Mouse (Mus musculus): ENCODE measurements around the gene Dlg1. TPM values are rescaled to one million over a fixed set of nuclear protein-coding genes. Genes with fewer than 3 reads are reported as not detected.

The Dlg1 gene
- total RNA-seq, 2 experiments from 2014 or later, result 51.8 to 53.4 TPM

DNA sequence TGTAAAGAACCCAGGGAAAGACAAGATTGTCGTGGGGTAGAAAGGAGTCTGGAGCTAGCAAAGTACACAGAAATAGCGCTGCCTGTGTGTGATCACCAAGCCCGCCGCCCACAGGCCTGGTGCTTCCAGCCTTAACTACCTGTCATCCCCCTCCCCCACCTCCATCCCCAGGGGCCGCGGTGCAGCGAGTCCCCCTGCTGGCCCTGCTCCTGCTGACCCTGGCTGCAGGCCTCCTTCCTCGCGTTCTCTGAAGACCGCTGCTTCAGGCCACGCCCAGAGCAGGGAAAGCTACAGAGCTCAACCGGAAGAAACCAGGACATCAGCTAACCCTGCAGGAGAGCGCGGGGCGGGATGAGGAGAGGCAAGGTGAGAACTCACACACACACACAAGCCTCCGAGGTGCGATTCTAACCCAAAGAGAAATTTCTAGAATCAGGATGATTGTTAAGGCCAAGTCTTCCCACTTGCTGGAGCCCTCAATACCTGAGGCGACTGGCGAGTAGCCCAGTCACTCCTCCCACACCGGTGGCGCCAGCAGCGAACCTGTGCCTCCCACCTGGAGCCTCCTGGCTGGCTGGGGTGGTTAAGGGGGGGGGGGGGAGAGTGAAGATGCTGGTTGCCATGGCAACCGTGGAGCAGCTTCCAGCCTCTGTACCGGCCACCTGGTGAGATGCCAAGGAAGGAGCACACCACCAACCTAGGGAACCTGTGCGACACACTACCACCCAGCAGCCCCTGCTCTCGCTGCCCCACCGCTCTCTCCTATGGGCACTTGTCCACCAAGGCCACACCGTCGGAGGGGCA, 233.9 kb downstream of the Dlg1 start:
- intact Hi-C loops (cut with DNase I), result no loop called here
- no peak for DNase-seq

DNA sequence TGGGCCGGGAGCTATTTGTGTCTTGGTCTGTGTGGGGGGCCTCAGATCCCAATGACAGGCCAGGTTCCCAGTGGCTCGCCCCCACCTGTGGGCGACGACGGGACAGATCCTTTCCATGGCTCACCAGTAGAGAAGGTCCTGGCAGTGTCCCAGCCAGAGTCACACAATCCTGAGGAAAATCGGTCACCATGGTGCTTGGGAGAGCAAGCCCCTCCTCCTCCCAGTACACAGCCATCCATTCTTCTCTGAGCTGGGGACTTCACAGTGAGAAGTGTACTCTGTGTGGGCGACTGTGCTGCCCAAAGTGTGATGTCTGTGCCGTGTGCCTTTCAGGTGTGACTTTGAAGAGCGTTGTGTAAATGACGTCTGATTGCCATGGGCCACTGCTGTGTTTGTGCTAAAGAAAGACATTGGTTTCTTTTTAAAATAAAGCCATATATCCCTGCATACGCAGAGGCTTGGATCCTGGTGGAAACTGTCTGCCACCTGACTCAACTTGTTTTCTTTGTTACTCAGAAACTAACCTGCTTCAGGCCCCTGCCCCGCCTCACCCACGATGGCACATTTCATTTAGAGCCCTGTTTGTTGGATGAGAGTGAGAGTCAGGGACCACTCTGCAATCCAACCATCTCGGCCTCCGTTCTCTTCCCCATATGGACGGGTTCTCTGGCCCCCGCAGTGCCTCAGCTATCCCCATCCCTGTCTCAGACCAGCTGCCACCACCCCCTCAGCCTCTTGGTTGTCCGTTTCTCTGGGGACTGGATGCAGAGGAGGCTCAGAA, 235.5 kb downstream of the Dlg1 start:
- intact Hi-C loops (cut with DNase I), result no loop called here

DNA sequence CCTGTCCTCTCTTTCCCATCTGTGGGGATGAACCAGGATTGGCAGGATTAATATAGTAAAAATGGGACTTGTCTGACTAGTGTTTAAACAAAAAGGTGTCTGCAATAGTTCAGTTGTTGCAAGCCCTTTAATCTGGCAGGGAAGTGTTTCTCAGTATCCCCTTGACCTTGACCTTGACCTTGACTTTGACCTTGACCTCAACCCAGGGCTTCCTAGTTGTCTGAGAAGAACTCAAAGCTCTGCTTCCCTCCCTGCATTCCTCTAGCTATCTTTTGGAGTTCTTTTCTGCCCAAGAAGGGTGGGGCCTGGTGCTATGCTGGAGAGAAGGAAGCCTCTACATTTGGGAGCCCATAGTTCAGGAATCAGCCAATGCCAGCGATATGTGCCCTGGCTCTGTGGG, 238.6 kb downstream of the Dlg1 start:
- DNase-seq, result no peak
- intact Hi-C loops (cut with DNase I), result no loop called here

More for the DNA sequence above, 235.5 kb downstream of the Dlg1 start:
- no peak for DNase-seq

DNA sequence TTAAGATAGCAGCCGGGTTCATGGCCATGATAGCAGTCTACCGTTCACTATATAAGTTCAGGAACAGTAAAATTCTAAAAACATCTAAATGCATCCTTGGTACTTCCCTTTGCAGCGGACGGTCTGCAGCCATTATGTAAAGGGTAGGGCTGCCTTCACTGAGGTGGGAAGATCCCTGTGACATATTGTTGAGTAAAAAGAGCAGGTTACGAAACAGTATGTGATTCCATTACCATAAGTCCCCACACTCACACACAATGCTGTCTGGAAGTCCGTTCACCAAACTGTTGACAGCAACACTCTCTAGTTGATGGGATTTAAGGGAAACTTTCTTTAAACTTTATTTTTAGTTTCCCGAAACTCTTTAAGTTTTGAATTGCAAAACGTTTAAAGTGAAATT, 240.0 kb downstream of the Dlg1 start:
- no peak for DNase-seq
- intact Hi-C loops (cut with DNase I), result no loop called here

DNA sequence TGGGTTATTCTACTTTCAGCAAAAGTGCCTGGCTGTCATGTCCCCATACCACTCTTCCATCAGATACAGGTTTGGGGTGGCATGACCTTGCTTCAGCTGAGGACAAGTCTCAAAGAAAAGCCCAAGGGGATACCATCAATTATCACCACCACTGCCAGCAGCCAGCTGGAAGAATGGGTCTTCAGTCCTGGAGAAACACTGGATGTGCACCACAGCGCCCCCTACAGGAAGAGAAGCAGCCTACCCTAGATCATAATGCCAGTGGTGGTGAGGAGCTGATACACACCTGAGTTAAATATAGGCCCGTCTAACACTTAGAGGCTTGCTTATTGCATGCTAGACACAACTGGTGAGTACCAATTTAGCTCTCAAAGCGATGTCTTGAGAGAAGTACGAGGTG, 242.1 kb downstream of the Dlg1 start:
- intact Hi-C loops (cut with DNase I), result no loop called here
- no peak for DNase-seq

DNA sequence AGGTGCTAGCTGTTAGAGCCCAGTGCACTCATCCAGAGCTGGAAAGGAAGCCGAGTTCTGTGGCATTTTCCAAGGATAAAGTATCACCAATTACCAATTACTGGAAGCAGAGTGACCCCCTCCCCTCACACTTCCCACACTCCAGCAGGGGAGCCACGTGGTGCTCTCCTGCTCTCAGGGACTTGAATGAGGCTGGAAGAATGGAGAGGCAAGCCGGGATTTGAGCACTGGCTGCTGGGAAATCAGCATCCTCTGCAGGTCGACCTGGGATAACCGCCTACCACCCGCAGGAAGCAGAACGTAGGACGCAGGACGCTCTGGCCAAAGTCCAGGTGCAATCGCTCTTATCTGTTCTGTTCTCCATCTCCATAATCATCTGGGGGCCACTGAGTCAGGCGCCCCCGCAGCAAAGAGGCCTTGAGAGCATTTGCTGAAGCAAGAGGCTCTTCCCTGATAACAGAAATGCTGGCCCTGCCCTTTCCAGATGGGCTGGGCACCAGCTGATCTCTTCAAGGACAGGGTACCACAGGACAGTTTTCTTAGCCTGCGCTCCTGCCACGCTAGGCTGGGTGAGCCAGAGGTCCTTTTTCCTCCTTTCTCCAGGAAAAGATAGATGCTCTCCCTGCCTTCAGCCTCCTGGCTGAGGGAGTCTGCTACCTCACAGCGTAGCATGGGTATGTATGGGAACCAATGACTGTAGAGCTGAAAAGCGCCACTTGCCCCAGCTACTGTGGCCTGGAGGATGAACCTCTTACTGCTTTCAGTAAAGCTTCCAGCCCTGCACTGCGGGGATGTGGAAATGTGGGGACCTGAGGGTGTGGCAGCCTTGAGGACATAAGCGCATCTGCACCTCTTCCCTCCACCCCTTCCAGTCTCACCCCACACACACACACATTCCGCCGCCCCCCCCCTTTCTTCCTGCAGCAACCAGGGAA, 242.9 kb downstream of the Dlg1 start:
- no peak for DNase-seq
- intact Hi-C loops (cut with DNase I), result no loop called here

DNA sequence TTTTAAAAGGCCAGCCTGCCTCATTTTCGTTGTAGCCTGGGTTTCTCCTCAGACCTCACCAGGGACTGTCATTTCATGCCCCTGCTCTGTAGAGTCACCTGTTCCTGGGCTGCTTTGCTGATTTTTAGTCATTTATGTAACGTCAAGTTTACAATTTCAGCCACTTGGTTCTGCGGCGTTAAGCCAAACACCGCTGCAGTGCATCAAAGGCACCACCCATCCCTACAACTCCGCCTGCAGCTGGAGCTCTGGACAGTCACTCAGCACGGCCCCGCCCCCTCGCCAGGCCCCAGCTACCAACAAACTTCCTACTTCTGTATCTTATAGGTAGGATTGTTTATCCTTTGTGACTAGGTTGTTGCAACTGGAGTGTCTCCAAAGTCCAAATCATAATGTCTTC, 243.7 kb downstream of the Dlg1 start:
- intact Hi-C loops (cut with DNase I), result no loop called here

DNA sequence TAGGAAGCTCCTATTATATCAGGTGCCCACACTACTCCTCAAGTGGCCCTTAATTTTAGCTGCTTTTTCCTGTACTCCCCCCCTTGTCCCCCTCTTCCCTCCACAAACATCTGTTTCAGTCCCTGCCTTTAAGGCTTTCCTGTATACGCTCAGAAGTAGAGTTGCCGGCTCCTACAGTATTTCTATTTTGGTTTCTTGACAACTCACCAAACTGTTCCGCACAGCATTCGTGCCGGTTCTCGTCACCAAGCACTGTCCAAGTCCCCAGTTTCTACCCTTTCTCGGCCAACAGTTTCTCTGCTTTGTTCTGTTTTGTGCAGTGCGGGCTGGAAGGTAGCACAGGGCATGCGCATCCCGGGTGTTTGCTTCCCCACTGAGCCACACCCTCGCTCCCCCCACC, 245.7 kb downstream of the Dlg1 start:
- intact Hi-C loops (cut with DNase I), result no loop called here

More for the DNA sequence above, 243.7 kb downstream of the Dlg1 start:
- DNase-seq, result peak; percentile 32 to 41

DNA sequence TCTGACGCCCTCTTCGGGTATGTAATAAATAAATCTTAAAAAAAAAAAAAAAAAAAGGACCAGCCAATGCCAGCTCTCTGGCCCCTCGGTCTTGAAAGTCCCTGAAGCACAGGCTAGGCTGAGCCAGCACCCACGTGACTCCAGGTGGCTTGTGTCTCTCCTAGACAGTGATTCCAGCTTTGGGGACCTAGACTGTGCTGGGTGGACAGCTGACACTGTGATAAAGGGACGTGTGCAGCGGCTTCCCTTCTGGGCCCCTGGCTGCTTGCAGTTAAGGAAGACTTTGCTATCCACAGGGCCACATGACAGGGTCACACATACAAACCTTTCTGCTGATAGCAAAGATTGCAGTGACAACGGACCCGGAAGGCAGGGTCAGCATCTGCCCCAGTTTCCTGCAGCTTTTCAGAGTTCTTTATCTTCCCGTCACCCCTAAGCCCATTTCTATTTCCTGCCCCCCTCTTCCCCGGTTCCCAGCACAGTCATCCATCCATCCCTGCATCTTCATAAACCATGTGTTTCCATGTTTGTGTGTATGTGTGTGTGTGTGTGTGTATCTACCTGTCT, 247.1 kb downstream of the Dlg1 start:
- intact Hi-C loops (cut with DNase I), result no loop called here
- DNase-seq, result no peak

More for the DNA sequence above, 245.7 kb downstream of the Dlg1 start:
- no peak for DNase-seq

DNA sequence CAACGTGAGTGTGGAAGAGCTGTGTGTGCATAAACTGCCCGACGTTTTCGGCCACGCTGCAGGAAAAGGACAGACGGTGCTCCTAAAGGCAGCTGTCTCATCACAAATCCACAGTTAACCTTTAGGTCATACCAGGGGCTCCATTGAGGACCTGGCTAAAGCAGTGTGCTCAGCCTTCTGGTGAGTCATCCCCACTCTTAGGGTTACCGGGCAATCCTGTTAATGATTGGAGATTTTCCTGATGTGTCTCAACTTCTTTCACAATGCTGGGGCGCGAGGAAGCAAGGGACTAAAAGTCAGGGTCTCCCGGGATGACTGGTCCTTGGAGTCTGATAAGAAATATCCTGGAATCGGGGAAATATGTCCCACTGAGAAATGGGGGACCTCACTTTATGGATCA, 254.5 kb downstream of the Dlg1 start:
- no peak for DNase-seq
- intact Hi-C loops (cut with DNase I), result loop anchor here (1.0 to 5.0 kb wide), 3 partner anchors 39 to 460 kb away; partner anchors contain the start of gene Meltf

DNA sequence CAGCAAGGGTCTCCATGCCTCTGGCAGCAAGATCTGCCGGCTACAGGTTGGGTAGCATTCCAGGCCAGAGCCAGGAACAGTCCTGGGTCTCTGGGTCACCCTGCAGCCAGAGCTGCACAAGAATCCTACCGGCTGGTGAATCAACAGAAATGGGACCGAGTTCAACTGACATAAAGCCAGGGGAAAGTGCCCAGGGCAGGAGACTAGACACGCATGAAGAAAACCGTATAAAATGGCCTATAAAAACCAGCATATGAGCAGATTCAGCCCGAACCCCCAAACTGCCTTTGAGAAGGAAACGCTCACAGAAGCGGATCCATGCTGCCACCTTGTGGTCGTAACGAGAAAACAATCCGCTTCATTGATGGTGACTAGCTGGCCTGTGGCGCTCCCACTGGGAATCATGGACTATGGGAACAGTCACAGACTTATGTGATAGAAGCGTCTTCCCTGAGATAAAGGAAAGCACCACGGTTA, 255.0 kb downstream of the Dlg1 start:
- intact Hi-C loops (cut with DNase I), result loop anchor here (1.0 to 5.0 kb wide), 3 partner anchors 40 to 461 kb away; partner anchors contain the start of gene Meltf
- DNase-seq, result peak; percentile 75 to 77

DNA sequence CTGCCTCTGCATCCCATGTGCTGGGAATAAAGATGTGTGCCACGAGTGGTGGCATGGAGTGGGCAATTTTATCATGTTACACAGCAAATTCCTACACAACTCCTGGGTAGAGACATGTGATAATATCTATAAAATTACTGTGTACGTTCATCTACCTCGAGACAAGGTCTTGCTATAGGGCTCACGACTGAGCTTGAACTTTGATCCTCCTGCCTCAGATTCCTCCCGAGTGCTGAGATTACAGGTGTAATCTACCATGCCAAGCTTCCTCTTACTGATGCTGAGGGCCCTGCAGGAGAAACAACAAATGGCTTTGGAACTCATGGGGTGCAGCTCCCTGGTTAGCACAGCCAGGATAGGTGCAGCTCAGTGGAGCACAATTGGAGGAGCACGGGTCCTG, 261.1 kb downstream of the Dlg1 start:
- intact Hi-C loops (cut with DNase I), result no loop called here
- no peak for DNase-seq

Other genes starting within 250 kb of the Dlg1 start
- gene Bdh1, start 241.2 kb upstream of the Dlg1 start, total RNA-seq (2021), result 10 to 100 TPM in 1 of 2 experiments, 1 to 10 TPM in 1; 7.0 to 42.5 TPM
- gene Meltf, start 215.4 kb downstream of the Dlg1 start, total RNA-seq (2021), result not detected